Mouse (Mus musculus): Measurements from ENCODE around the gene Mindy1.

GRCm38 (mm10) chr3:95314486-95315093 lies 33.4 kb downstream of the Mindy1 start, which contains the start of gene Cers2:
- TF ChIP-seq CTCF (IDR thresholded peaks at IDR 0.05; ENCODE audit: extremely low read depth, insufficient read depth, low read length) = no peak
- TF ChIP-seq POLR2A (IDR thresholded peaks at IDR 0.05; ENCODE audit: extremely low read depth, insufficient read depth, low read length) = no peak

Data from cortical plate, adult 2 months (tissue).